Mouse (Mus musculus): Measurements from ENCODE around the gene Trir.

The Trir gene

DNA sequence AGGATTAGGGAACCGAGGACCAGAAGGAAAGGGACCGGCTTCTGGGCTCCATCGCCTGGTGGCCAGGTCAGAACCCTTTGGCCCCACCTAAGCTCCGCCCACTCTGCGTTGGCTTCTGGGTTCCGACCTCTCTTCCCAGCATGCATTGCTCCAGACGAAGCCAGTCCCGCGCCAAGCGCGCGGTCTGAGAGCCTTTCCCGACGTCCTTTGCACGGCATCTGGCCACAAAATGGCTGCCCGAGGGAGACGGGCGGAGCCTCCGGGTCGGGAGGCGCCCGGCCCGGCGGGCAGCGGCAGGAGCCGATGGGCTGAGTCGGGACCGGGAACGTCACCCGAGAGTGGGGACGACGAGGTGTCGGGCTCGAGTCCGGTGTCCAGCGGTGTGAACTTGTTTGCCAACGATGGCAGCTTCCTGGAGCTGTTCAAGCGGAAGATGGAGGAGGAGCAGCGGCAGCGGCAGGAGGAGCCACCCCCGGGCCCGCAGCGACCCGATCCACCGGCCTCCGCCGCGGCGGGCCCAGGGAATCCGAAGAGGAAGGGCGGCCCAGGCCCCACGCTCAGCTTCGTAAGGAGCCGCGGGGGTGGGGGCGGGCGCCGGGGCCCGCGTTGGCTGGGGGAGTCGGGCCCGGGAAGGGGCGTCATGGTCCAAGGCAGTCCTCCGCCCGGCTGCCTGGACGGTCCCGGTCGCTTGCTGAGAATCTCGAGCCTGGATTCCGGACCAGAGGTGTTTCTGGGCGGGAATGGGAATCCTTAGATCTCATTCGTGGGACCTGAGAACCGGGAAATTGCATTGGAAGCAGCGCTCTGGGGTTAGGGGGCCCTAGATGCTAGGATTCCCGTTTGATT lies at the start of gene Trir:
TSS of gene Trir (plus strand) at position 154 of the 846 bp plus-strand sequence.
- DNase-seq (ENCODE audit: low read depth, low spot score): peak; percentile 97

DNA sequence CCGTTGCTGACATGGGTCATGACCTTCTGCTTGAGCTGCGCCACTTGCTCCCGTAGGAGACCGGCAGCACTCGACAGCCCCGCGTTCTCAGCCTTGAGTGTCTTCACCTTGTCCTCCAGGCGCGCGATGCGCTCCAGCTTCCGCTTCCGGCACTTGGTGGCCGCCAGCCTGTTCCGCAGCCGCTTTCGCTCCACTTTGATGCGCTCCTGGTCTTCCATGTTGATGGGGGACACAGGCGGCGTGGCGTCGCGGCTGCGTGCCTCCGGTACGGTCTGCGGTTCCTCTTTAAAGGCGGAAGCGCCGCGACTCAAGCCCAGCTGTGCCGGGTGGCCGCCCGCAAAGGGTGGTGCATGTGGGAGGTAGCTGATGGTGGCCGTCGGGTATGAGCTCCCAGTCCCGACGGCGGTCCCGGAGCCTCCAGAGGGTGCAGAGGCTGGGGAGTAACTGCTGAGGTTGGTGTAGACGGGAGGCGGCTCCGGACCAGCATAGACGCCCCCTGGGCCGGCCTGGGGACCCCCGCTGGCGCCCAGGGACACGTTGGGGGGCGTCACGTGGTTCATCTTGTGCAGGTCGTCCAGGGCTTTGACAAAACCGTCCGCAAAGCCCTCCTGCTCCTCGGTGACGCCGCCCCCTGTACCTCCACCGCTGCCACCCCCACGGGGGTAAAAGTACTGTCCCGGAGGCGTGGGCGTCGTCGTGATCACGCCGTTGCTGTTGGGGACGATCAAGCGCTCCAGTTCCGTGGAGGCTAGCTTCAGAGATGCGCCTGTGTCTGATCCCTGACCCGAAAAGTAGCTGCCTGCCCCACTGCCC lies 49.0 kb upstream of the Trir start:
- no peak for DNase-seq (ENCODE audit: low read depth, low spot score)

DNA sequence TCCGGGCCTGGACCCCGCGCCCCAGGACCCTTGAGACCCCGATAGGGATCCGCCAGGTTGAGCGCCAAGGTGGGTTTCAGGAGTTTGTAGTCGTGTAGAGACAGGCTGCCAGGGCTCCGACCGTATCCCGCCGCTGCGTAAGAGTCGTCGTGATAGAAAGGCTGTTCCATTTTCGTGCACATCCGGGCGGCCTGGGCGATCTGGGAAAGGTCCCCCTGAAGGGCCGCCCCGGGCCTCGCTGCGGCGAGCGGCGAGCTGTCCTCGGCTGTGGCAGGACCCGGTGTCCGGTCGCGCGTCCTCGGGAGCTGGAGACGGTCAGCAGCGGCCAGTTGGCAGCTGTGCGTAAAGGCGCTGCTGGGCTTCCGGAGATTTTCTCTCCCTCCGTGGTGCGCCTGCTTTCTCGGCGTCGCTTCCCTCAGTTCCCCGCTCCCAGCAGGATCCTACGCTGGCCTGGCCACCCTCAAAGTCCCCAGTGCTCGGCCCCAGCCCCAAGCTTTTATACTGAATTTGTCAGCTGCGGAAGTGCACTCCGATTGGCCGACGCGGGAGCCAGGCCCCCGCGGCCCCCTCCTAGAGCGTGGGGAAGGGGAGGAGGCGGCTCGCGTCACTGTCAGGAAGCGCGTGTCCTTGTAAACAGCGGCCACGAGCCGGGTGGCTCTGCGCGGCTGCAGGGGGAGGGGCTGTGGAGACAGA lies 48.2 kb upstream of the Trir start, which contains the start of gene Junb:
TSS of gene Junb (minus strand) at position 471 of the 693 bp plus-strand sequence.
- DNase-seq (ENCODE audit: low read depth, low spot score): peak; percentile 99

DNA sequence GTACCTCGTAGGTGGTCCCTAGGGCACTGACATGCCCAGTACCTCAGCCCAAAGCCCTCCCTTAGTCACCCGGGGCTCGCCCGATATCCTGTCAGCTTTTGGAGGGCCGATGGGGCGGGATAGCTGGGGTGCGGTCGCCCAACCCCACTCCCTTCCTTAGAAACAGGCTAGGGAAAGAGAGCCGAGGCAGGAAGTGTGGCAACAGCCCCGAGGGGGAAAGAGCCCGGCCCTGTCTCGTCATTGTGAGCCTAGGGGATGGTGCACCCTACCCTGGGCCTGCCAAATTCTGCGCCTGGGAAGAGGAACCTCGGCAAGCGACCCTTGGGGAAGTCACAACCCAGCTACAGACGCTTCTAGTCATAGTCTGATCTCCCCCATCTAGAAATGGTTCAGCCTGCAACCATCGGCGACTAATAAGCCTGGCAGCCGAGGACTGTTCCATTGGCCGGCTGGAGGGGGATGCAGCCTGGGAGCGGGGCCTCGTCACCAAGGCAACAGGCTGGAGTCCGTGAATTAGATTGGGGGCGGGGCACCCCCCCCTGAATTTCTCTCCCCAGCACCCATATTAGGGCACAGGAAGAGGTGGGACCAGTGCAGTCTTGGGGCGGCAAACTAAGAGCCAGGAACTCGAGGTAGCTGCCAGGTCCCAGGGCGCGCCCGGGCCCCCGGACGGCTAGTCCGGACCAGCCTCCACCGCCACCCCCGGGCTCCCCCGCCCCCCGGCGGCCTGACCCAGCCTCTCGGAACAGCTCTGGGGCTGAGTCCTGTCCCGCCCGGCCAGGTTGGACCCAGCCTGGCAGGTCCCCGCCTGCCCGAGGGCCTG lies 46.8 kb upstream of the Trir start:
- peak; percentile 93 for DNase-seq (ENCODE audit: low read depth, low spot score)

DNA sequence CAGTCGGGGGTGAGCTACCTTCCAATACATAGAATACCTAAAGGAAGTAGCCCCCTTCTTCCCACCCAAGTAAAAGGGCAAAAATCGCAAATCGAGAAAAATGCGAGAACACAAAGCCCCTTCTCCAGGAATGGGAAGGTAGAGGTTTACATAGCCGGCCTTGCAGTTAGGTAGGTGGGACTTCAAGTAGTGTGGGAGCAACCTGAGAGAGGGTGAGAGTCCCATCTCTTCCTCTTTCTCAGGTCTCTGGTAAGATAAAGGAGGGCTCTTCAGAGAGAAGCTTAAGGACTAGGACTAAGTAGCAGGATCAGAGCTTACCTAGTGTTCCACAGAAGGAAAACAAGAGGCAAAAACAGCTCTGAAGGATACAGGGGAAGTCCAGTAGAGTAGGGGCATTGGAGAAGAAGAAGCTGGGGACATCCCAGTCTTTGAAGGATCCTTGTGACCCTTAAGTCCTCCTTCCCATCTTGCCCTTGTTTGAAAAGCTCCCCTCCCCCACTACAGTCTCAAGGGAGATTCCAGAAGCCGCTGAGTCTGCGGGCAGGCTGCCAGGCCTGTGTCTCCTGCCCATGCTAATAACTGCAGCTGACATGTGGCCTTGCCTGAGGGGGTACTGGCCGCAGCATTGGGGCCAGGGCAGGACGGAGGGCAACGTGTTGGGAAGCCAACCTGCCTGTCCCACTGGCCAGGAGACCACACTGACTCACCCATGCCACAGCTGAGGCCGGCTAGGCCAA lies 45.8 kb upstream of the Trir start:
- DNase-seq (ENCODE audit: low read depth, low spot score): peak; percentile 80

DNA sequence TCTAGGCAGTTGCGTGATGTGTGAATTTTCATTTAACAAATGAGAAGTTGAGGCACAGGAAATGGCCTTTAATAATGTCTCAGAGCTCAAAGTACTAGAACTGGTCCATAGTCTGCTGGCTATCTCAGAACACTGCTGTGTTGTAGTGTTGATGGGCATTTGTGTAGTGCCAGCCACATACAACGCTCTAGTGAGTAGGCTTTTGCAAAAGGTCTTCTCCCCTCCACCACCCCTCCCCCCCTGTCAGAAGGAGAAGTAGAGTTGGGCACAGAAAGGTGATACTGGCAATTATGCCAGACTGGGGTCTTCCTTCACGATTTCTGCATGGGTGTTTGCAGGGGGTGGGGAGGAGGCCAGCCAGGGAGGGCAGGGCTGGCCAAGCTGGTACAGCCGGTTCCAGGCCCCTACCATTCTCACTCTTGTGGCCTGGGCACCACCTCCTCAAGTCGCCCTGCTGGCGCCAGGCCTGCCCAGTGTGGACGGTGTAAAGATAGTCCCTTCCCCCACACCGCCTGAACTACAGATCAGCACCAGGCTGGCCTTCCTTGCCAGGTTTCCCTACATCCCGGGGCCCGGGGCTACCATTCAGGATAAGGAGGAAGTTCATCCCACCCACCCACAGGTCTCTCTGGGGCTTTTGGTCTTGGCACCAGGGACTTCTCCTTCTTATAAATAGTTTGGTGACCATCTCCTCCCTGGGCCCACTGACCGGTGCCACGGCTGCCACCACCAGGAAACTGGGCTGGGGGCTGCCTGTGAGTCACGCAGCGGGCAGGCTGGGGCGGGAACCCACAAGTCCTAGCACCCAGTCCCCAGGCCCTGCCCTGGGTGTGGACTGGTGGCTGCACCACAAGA lies 44.8 kb upstream of the Trir start:
- no peak for DNase-seq (ENCODE audit: low read depth, low spot score)

DNA sequence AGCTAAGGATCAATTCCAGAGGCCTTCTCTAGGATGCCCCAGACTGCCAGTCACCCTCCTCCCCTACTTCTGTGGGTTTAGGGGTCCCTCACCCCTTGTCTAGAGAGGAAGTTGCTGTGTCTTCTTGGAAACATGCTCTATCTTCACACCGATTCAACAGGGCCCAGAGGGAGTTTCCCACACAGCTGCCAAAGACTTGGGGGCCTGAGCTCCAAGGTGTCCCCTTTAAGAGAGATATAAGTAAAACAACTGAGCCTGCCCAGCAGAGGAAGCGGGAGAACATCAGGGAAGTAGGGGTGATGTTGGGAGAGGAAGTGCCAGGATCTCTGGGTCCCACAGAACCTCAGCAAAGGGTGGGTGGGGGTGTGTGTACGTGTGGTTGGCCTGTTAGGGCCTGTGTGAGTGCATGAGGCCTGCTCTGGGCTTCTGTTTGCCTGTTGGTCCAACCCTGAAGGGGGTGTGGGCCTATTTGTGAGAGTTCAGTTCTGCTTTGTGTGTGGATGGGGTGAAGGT lies 44.1 kb upstream of the Trir start:
- DNase-seq (ENCODE audit: low read depth, low spot score): no peak

DNA sequence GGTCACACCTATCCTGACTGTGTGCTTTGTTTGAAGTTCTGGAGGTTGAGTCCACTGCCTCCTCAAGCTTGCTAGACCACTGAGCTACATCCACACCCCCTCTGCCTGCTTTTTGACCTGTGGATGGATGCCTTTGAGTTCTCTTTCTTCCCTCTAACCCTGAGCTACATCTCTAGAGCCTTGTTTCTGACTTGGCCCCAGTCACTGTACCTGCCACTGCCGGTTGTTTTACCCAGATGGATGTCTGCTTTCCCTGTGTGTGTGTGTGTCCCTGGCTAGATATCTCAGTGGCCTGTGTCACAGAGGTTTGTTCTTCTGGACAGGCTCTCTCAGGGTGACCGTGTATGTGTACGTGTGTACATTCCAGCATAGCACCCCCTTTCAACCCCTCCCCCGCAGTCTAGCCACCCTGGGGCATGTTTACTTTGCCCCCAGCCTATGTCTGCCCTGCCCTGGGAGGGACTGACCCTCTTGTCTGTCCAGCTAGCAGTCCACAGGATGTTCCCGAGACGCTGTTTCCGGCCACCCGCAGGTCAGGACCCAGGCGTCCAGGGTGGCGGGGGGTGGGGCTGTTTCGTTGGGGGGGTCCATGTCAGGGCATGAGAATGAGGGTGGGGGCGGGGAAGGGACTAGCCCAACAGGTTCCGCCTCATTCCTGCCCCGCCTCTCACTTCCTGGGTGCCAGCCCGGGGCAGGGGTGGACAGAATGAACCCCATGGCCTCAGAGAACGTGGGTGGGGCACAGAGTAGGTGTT lies 42.2 kb upstream of the Trir start:
- no peak for DNase-seq (ENCODE audit: low read depth, low spot score)

DNA sequence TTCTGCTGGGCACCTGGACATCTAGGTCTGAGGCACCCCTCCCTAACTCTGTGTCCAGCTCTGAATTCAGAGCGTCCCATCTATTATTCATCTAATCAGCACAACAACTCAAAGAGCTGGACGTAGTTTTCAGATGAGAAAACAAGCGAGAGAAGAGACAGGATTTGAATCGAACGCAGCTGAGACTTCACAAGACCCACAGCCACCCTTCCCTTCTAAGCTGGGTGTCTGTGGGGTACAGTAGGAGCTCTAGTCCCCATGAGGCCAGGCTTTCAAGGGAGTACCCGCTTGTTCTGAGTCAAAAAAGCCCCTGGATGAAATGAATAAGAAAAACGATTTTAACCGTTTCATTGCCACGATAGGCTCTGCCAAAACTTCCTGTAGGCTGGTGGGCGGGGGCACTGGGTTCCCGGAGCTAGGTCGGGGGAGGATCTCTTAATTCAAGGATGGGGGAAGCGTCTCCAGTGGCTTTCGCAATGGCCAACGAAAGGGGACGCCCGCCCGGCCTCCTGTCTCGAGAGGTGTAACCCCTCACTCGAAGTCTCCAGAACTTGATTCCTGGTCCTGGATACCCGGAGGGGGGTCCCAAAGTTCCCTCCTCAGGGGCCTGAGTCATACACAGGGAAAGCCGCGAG lies 41.5 kb upstream of the Trir start:
- DNase-seq (ENCODE audit: low read depth, low spot score): no peak

DNA sequence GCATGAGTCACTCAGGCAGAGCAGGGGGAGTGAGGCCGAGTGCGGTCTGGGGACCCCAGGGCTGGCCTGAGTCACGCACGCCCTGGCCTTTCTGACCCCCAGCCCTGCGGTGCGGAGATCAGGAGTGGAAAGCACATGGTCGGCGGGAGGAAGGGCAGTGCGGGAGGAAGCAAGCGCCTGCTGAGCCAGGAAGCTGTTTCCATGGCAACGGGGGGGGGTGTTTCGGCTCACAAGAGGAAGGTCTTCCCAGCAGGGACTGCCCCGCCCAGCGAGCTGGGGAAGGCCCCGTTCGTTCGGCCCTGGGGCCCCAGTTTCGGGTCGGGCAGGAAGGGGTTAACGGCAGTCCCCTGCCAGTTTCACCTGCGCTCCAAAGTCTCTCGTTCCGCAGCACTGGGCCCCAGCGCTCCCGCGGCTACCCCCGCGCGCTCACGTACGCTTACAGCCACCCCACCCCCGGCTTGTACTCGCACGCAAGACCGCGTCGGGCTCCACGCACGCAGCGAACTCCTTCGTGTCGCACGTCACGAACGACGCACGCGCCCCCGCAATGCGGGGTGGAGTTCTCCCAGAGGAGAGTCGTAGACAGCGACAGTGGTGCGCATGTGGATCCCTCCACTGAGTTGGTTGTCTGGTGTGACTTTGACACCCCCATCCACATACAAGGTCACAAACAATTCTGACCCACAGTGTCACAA lies 40.8 kb upstream of the Trir start:
- DNase-seq (ENCODE audit: low read depth, low spot score): peak; percentile 87

DNA sequence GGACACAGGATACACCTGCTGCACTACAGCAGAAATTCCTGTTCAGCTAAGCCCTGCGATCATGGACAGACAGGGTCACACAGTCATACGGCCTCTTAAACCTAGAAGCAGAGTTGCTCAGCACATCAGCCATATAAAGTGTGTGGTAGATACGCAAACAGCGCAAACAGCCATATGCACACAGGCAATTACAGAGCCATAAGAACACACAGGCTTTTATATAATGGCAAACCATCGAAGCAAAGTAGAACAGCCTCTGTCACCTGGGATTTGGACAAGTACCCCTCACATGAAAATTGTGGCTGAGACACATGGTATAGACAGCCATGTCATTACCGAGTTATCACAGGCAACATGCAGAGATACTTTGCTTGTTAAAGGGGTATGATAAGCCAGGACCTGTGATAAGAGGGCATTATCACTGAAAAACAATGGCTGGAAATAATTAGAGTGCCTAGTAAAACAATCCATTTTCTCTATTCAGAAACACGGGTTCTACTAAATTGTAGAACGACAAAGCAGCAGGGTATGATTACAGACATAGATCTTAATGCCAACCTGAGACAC lies 40.2 kb upstream of the Trir start:
- no peak for DNase-seq (ENCODE audit: low read depth, low spot score)

DNA sequence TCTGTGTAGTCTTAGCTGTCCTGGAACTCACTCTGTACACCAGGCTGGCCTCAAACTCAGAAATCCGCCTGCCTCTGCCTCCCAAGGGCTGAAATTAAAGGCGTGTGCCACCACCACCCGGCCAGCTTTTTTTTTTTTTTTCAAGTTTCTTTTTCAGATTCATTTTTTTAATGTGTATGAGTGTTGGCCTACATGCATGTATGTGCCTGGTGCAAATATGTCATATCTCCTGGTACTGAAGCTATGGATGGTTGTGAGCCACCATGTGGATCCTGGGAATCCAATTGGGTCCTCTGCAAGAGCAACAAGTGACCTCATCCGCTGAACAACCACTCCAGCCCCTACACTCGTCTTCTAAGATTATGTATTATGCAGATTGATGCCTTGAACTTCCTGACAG lies 39.2 kb upstream of the Trir start:
- DNase-seq (ENCODE audit: low read depth, low spot score): no peak

DNA sequence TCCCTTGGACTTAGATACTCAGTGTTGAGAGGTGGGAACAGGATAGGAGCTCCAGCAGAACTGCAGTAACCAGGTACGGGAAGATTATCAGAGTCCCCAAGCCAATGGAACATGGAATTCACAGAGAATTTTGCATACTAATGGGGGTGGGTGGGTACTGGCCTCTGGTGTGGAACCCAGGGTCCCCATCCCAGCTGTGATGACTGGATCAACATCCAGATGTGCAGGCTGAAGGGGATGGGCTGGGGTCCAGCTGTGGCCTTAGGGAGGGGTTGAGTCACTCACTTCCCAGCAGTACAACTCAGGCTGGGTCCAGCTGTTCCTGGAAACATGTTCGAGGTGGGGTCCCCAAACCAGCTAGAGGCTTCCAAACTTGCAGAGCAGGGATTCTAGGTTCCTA lies 38.7 kb upstream of the Trir start:
- no peak for DNase-seq (ENCODE audit: low read depth, low spot score)

DNA sequence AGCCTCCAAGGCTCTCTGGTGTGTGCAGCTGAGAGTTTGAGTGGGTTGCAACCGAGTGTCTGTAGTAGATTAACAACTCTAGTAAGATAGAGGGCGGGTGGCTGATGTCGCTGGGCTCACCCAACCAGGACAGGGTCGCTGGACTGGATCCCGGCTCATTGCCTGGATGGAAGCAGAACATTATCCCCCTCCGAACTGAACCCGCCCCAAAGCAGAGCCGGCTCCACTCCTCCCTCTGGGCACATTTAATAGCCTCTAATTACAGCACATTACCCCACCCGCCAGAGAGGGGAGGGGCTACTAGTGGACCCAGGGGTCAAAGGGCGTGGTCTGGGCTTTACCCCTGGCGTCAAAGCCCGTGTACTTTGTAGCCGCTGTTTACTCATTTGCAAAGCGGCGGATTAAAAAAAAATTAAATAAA lies 37.3 kb upstream of the Trir start:
- DNase-seq (ENCODE audit: low read depth, low spot score): no peak

DNA sequence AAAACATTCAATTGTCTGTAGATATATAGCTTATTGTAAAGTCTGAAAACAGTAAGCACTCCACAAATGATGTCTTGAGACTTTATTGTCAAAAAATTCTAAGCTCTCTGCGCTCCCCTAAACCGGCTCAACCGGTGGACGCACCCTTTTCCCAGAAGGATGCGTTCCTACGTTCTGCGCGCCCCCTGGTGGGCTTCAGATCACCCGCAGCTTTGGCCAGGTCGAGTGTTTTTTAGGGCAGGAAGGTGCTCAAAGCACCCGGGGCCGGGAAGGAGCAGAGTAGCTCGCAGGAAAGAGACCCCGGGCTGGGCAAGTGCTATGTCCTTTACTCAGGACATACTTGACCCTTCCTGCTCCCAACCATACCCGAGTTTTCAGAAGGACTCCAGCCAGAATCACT lies 36.8 kb upstream of the Trir start:
- peak; percentile 89 for DNase-seq (ENCODE audit: low read depth, low spot score)

DNA sequence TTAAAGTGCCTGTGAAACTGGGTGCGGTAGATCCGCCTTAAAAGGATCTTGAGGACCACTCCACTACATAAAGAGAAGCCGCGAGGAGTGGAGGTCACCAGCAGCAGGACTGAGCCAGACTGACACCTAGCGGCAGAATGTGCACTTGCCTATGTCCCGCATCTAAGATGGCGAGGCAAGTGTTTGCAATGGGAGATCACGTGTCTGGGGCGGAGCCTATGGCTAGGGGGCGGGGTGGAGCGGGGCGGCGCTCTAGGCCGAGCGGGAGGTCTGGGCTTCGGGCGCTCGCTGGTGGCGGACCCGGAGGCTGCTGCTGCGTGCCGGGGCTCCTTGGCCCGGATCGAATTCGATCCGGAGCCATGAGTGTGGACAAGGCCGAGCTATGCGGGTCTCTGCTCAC lies 36.3 kb upstream of the Trir start, which contains the start of gene Hook2:
TSS of gene Hook2 (plus strand) at position 255 of the 400 bp plus-strand sequence.
- peak; percentile 98 for DNase-seq (ENCODE audit: low read depth, low spot score)

DNA sequence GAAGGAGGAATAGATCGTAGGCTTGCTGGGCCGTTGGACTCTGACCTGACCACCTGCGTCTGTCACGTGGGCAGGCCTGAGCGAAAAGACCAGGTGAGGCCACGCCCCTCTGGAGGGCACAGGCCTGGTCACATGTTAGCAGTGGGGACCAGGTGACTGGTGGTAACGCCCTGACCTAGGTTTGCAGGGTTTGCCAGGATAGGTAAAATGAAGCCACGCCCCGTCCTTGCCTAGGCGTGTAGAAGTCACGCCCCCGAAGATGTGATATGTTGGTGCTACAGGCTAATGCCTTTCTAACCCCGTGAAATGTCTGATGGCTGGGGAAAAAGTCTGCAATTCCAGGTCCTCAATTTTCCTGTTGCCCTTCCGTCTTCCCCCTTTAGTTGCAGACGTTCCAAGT lies 35.8 kb upstream of the Trir start:
- DNase-seq (ENCODE audit: low read depth, low spot score): no peak
